18 mouse cellular contexts compared by ENCODE assay signal in the genomic region with DNA sequence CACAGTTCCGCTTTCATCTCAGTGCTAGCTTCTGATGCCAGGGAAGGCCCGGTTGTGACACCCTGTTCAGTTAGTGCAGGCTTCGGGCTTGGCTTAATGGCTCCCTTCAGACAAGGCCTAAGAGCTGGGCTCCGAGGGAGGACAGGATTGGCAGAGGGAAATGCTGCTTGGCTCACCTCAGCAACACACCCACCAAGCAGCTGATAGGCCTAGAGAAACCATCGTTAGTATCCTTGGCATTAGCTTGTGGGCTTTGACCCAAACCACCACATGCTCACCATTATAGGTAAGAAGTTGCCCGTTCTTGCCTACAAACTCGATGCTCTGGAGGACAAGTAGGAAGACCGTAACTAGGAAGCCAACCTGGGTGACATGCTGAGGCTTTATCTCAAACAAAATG. TPM values are rescaled to one million over a fixed set of nuclear protein-coding genes. Genes with fewer than 3 reads are reported as not detected.
DNase-seq lines count a peak whose midpoint lies in the region; ATAC-seq lines count a peak whose summit lies in the region.
"Had no signal": no experiment of that assay in that cellular context is flagged by ENCODE, and none has a peak within 500 bp of the region (broad histone marks: within the 10 kb centered on the region; RNA-seq: fewer than 3 reads in every experiment).

No protein-coding gene starts in this region.

- no peak for DNase-seq in heart, adult 11 months
- peak; percentile 52 for DNase-seq in c-Kit-negative CD71-positive TER-119-positive erythroid progenitor cells, embryonic 14.5 days (ENCODE audit: low read depth, low spot score)
- no peak for DNase-seq in c-Kit-positive CD71-positive TER-119-positive erythroid progenitor cells, embryonic 14.5 days (ENCODE audit: low spot score)
- no peak for DNase-seq in B cell, adult 2 months
- no peak for DNase-seq in right cerebral cortex, adult 18-20 months
- DNase-seq: adrenal gland, postnatal 36 days; kidney, adult 18-20 months; kidney, postnatal 4 days; layer of hippocampus, postnatal 36 days; left cerebral cortex, postnatal 4 days; lung, embryonic 14.5 days; right cerebral cortex, postnatal 25 days had no signal

- peak overlapping the region; percentile 84; the same call in 1 of the 2 replicates for H3K27ac ChIP-seq in heart, embryonic 11.5 days (ENCODE audit: low read depth, low read length)
- H3K27ac ChIP-seq: embryonic facial prominence, embryonic 15.5 days; forebrain, embryonic 15.5 days had no signal

- no peak for ATAC-seq in heart, embryonic 11.5 days (replicated peaks; ENCODE audit: insufficient number of reproducible peaks, low FRiP score, low TSS enrichment)
- ATAC-seq in granulocyte monocyte progenitor cell, adult 5-6 weeks (replicated peaks; ENCODE audit: poor library complexity, severe bottlenecking): peak; percentile 46; the same call in 1 of the 2 replicates
- ATAC-seq: forebrain, embryonic 15.5 days; hindbrain, embryonic 16.5 days; midbrain, embryonic 16.5 days had no signal

- peaks cover 68% of the 10 kb centered on the region for H3K4me1 ChIP-seq in heart, embryonic 11.5 days (ENCODE audit: control insufficient read depth, insufficient read depth, low read length)
- H3K4me1 ChIP-seq: forebrain, embryonic 15.5 days had no signal

- H3K27me3 ChIP-seq in heart, embryonic 11.5 days (ENCODE audit: control insufficient read depth, insufficient read depth, low read length): no peaks in the 10 kb centered on the region
- H3K27me3 ChIP-seq: embryonic facial prominence, embryonic 15.5 days; forebrain, embryonic 15.5 days had no signal

- no peak overlapping the region for H3K4me2 ChIP-seq in heart, embryonic 11.5 days
- H3K4me2 ChIP-seq: embryonic facial prominence, embryonic 15.5 days; forebrain, embryonic 15.5 days; lung, embryonic 14.5 days had no signal

- 0 out of 2 replicates have a peak overlapping the region, but pooled peaks have one; percentile 10 for H3K9ac ChIP-seq in heart, embryonic 11.5 days (ENCODE audit: low read depth, low read length)
- H3K9ac ChIP-seq: embryonic facial prominence, embryonic 15.5 days; forebrain, embryonic 15.5 days; lung, embryonic 14.5 days had no signal

- WGBS in heart, embryonic 11.5 days (ENCODE audit: insufficient replicate concordance): 81% methylated on average over 8 of the region's 8 CpGs

- no peaks in the 10 kb centered on the region for H3K36me3 ChIP-seq in heart, embryonic 11.5 days (ENCODE audit: control insufficient read depth, insufficient read depth, low read length)
- H3K36me3 ChIP-seq: embryonic facial prominence, embryonic 15.5 days; forebrain, embryonic 15.5 days had no signal

- no peak overlapping the region for H3K4me3 ChIP-seq in heart, embryonic 11.5 days (ENCODE audit: low read depth, low read length)
- H3K4me3 ChIP-seq: embryonic facial prominence, embryonic 15.5 days; forebrain, embryonic 15.5 days had no signal

- no peaks in the 10 kb centered on the region for H3K9me3 ChIP-seq in heart, embryonic 11.5 days (replicated peaks; ENCODE audit: control insufficient read depth, low read length)
- H3K9me3 ChIP-seq: embryonic facial prominence, embryonic 15.5 days; forebrain, embryonic 15.5 days had no signal

RNA-seq across cellular contexts. Expression of a gene that starts 38.3 kb away (rescaled TPM):
- 15.7 and 17.0 TPM in 2 replicates for polyA plus RNA-seq in heart, embryonic 11.5 days (2014; fragmentation: Nextera tagmentation; extraction: Ambion mirVana)
- 0.02 and 0.04 TPM in 2 replicates for total RNA-seq in granulocyte monocyte progenitor cell, adult 5-6 weeks (2014; fragmentation: Nextera tagmentation)
- 0.26 and 0.93 TPM in 2 replicates for total RNA-seq in granulocyte monocyte progenitor cell, adult 5-6 weeks (2017)
